Mouse (Mus musculus): ENCODE results near the gene Tnrc6c. TPM values are rescaled to one million over a fixed set of nuclear protein-coding genes. Genes with fewer than 3 reads are reported as not detected.

Gene Tnrc6c
- polyA plus RNA-seq, 1 experiment from 2014 or later: 8.1 TPM

- H3K9me3 ChIP-seq (replicated peaks; ENCODE audit: control insufficient read depth, low read length): no peaks in the 10 kb centered on the region
- no peaks in the 10 kb centered on the region for H3K36me3 ChIP-seq (ENCODE audit: control insufficient read depth, insufficient read depth, low read length)
- H3K9ac ChIP-seq (ENCODE audit: low read depth, low read length): no peak overlapping the region
- H3K27ac ChIP-seq (ENCODE audit: low read depth, low read length): no peak overlapping the region
- WGBS (ENCODE audit: insufficient replicate concordance): 87% methylated on average over 7 of the region's 7 CpGs
- H3K4me2 ChIP-seq: no peak overlapping the region
- ATAC-seq (replicated peaks; ENCODE audit: insufficient number of reproducible peaks, low FRiP score, low TSS enrichment): no peak
- H3K4me1 ChIP-seq (ENCODE audit: control insufficient read depth, insufficient read depth, low read length): peaks cover 15% of the 10 kb centered on the region
- no peaks in the 10 kb centered on the region for H3K27me3 ChIP-seq (ENCODE audit: control insufficient read depth, insufficient read depth, low read length)
- H3K4me3 ChIP-seq (ENCODE audit: low read depth, low read length): no peak overlapping the region
Measured at GRCm38 (mm10) chr11:117800038-117800437, 145.9 kb downstream of the Tnrc6c start.

GRCm38 (mm10) chr11:117801650-117802049, 147.6 kb downstream of the Tnrc6c start:
- Histone ChIP-seq H3K4me2 (no peak overlapping the region), H3K4me1 (ENCODE audit: control insufficient read depth, insufficient read depth, low read length) (peaks cover 15% of the 10 kb centered on the region), H3K9ac (ENCODE audit: low read depth, low read length) (no peak overlapping the region), H3K9me3 (replicated peaks; ENCODE audit: control insufficient read depth, low read length) (no peaks in the 10 kb centered on the region), H3K27me3 (ENCODE audit: control insufficient read depth, insufficient read depth, low read length) (peaks cover 3% of the 10 kb centered on the region; the same call in 1 of the 2 replicates), H3K4me3 (ENCODE audit: low read depth, low read length) (no peak overlapping the region), H3K27ac (ENCODE audit: low read depth, low read length) (no peak overlapping the region), H3K36me3 (ENCODE audit: control insufficient read depth, insufficient read depth, low read length) (no peaks in the 10 kb centered on the region)
- ATAC-seq (replicated peaks; ENCODE audit: insufficient number of reproducible peaks, low FRiP score, low TSS enrichment): no peak
- WGBS (ENCODE audit: insufficient replicate concordance): 72% methylated on average over 7 of the region's 7 CpGs

- Histone ChIP-seq H3K36me3 (ENCODE audit: control insufficient read depth, insufficient read depth, low read length) (no peaks in the 10 kb centered on the region), H3K27ac (ENCODE audit: low read depth, low read length) (no peak overlapping the region), H3K4me1 (ENCODE audit: control insufficient read depth, insufficient read depth, low read length) (peaks cover 5% of the 10 kb centered on the region), H3K9me3 (replicated peaks; ENCODE audit: control insufficient read depth, low read length) (no peaks in the 10 kb centered on the region), H3K27me3 (ENCODE audit: control insufficient read depth, insufficient read depth, low read length) (peaks cover 3% of the 10 kb centered on the region; the same call in 1 of the 2 replicates), H3K9ac (ENCODE audit: low read depth, low read length) (no peak overlapping the region), H3K4me3 (ENCODE audit: low read depth, low read length) (no peak overlapping the region), H3K4me2 (no peak overlapping the region)
- no peak for ATAC-seq (replicated peaks; ENCODE audit: insufficient number of reproducible peaks, low FRiP score, low TSS enrichment)
- 93% methylated on average over 3 of the region's 3 CpGs for WGBS (ENCODE audit: insufficient replicate concordance)
Measured at GRCm38 (mm10) chr11:117803166-117803688, 149.1 kb downstream of the Tnrc6c start.

- H3K9me3 ChIP-seq (replicated peaks; ENCODE audit: control insufficient read depth, low read length): no peaks in the 10 kb centered on the region
- H3K4me2 ChIP-seq: no peak overlapping the region
- no peak for ATAC-seq (replicated peaks; ENCODE audit: insufficient number of reproducible peaks, low FRiP score, low TSS enrichment)
- H3K9ac ChIP-seq (ENCODE audit: low read depth, low read length): no peak overlapping the region
- no peak overlapping the region for H3K4me3 ChIP-seq (ENCODE audit: low read depth, low read length)
- H3K36me3 ChIP-seq (ENCODE audit: control insufficient read depth, insufficient read depth, low read length): no peaks in the 10 kb centered on the region
- 92% methylated on average over 6 of the region's 6 CpGs for WGBS (ENCODE audit: insufficient replicate concordance)
- H3K27me3 ChIP-seq (ENCODE audit: control insufficient read depth, insufficient read depth, low read length): peaks cover 3% of the 10 kb centered on the region; the same call in 1 of the 2 replicates
- H3K27ac ChIP-seq (ENCODE audit: low read depth, low read length): no peak overlapping the region
- peaks cover 11% of the 10 kb centered on the region for H3K4me1 ChIP-seq (ENCODE audit: control insufficient read depth, insufficient read depth, low read length)
Measured at GRCm38 (mm10) chr11:117806781-117807180, 152.7 kb downstream of the Tnrc6c start.

GRCm38 (mm10) chr11:117809407-117810311, 155.6 kb downstream of the Tnrc6c start, which contains the start of the genes Gm20708 and Syngr2:
Gene Gm20708, plus strand, starts transcription at chr11:117809668.
Gene Syngr2, plus strand, starts transcription at chr11:117809668.
- ATAC-seq (replicated peaks; ENCODE audit: insufficient number of reproducible peaks, low FRiP score, low TSS enrichment): peak; percentile 65
- WGBS (ENCODE audit: insufficient replicate concordance): under 1% methylated on average over 67 of the region's 75 CpGs
- no peaks in the 10 kb centered on the region for H3K9me3 ChIP-seq (replicated peaks; ENCODE audit: control insufficient read depth, low read length)

GRCm38 (mm10) chr11:117810401-117811046, 156.4 kb downstream of the Tnrc6c start:
- Histone ChIP-seq H3K9me3 (replicated peaks; ENCODE audit: control insufficient read depth, low read length) (no peaks in the 10 kb centered on the region), H3K4me1 (ENCODE audit: control insufficient read depth, insufficient read depth, low read length) (peaks cover 11% of the 10 kb centered on the region), H3K4me3 (ENCODE audit: low read depth, low read length) (peak overlapping the region; percentile 83), H3K27ac (ENCODE audit: low read depth, low read length) (peak overlapping the region; percentile 57), H3K4me2 (peak overlapping the region; percentile 83), H3K36me3 (ENCODE audit: control insufficient read depth, insufficient read depth, low read length) (peaks cover 15% of the 10 kb centered on the region), H3K27me3 (ENCODE audit: control insufficient read depth, insufficient read depth, low read length) (peaks cover 3% of the 10 kb centered on the region; the same call in 1 of the 2 replicates), H3K9ac (ENCODE audit: low read depth, low read length) (peak overlapping the region; percentile 82)
- under 1% methylated on average over 21 of the region's 21 CpGs for WGBS (ENCODE audit: insufficient replicate concordance)
- peak; percentile 80 for ATAC-seq (replicated peaks; ENCODE audit: insufficient number of reproducible peaks, low FRiP score, low TSS enrichment)

More at GRCm38 (mm10) chr11:117809407-117810311, 155.6 kb downstream of the Tnrc6c start, which contains the start of the genes Gm20708 and Syngr2:
- H3K4me1 ChIP-seq (ENCODE audit: control insufficient read depth, insufficient read depth, low read length): peaks cover 11% of the 10 kb centered on the region
- peaks cover 15% of the 10 kb centered on the region for H3K36me3 ChIP-seq (ENCODE audit: control insufficient read depth, insufficient read depth, low read length)
- peak within 1 kb of the TSS; percentile 57 for H3K27ac ChIP-seq (ENCODE audit: low read depth, low read length)
- H3K9ac ChIP-seq (ENCODE audit: low read depth, low read length): peak within 1 kb of the TSS; percentile 82
- peak within 1 kb of the TSS; percentile 83 for H3K4me2 ChIP-seq
- peak within 1 kb of the TSS; percentile 83 for H3K4me3 ChIP-seq (ENCODE audit: low read depth, low read length)
- H3K27me3 ChIP-seq (ENCODE audit: control insufficient read depth, insufficient read depth, low read length): peaks cover 3% of the 10 kb centered on the region; the same call in 1 of the 2 replicates

Other genes starting within 250 kb of the Tnrc6c start
- gene Gm11733, start 169.9 kb upstream of the Tnrc6c start, polyA plus RNA-seq (2014; fragmentation: Nextera tagmentation; extraction: Ambion mirVana): 0.13 TPM in 1 of 2 replicates, not detected in the other
- 4.4 and 4.5 TPM in 2 replicates for gene Tmc8, start 127.8 kb downstream of the Tnrc6c start, polyA plus RNA-seq (2014; fragmentation: Nextera tagmentation; extraction: Ambion mirVana)
- 23.8 and 26.2 TPM in 2 replicates for gene Tmc6, start 127.9 kb downstream of the Tnrc6c start, polyA plus RNA-seq (2014; fragmentation: Nextera tagmentation; extraction: Ambion mirVana)
- 3.2 and 3.9 TPM in 2 replicates for gene 6030468B19Rik, start 143.4 kb downstream of the Tnrc6c start, polyA plus RNA-seq (2014; fragmentation: Nextera tagmentation; extraction: Ambion mirVana)
- 0.34 and 0.62 TPM in 2 replicates for gene Gm20708, start 155.4 kb downstream of the Tnrc6c start, polyA plus RNA-seq (2014; fragmentation: Nextera tagmentation; extraction: Ambion mirVana)
- 78.7 and 79.2 TPM in 2 replicates for gene Syngr2, start 155.4 kb downstream of the Tnrc6c start, polyA plus RNA-seq (2014; fragmentation: Nextera tagmentation; extraction: Ambion mirVana)
- gene Afmid, start 171.6 kb downstream of the Tnrc6c start, polyA plus RNA-seq (2014; fragmentation: Nextera tagmentation; extraction: Ambion mirVana): 13.1 and 14.3 TPM in 2 replicates
- gene Tk1, start 171.8 kb downstream of the Tnrc6c start, polyA plus RNA-seq (2014; fragmentation: Nextera tagmentation; extraction: Ambion mirVana): 98.5 and 101 TPM in 2 replicates
- gene Birc5, start 195.0 kb downstream of the Tnrc6c start, polyA plus RNA-seq (2014; fragmentation: Nextera tagmentation; extraction: Ambion mirVana): 256 and 259 TPM in 2 replicates
- gene Tmem235, start 206.5 kb downstream of the Tnrc6c start, polyA plus RNA-seq (2014; fragmentation: Nextera tagmentation; extraction: Ambion mirVana): not detected in 2 replicates
- 3.0 and 3.7 TPM in 2 replicates for gene Tha1, start 219.2 kb downstream of the Tnrc6c start, polyA plus RNA-seq (2014; fragmentation: Nextera tagmentation; extraction: Ambion mirVana)

Measured in heart, embryonic 11.5 days (tissue).